Mouse (Mus musculus) erythroblast, embryonic 14.5 days (primary cell): ENCODE data around the gene Dnm1l. TPM values are rescaled to one million over a fixed set of nuclear protein-coding genes. Genes with fewer than 3 reads are reported as not detected.

Experiments used
- H3K27me3 ChIP-seq: 2 replicates; pipeline ENCODE4 v1.6.1; 2012; ENCODE audit warnings: inconsistent platforms; ENCODE audit not compliant: control insufficient read depth
- H3K36me3 ChIP-seq: 2 replicates; pipeline ENCODE4 v1.6.1; 2012; ENCODE audit warnings: mild to moderate bottlenecking, inconsistent platforms; ENCODE audit not compliant: control insufficient read depth
- H3K4me1 ChIP-seq: 2 replicates; pipeline ENCODE4 v1.6.1; 2012; ENCODE audit warnings: inconsistent platforms; ENCODE audit not compliant: control insufficient read depth
- H3K4me3 ChIP-seq: replicated peaks from 2 replicates; pipeline ENCODE3; 2012; ENCODE audit warnings: moderate library complexity, mild to moderate bottlenecking, inconsistent platforms
- H3K9me3 ChIP-seq: 2 replicates; pipeline ENCODE4 v1.6.1; 2012; ENCODE audit warnings: low read length, inconsistent platforms, mixed read lengths; ENCODE audit not compliant: control insufficient read depth
- GATA1 ChIP-seq: IDR thresholded peaks from 2 replicates; pipeline ENCODE4 v1.6.1; 2012; ENCODE audit warnings: low read length, inconsistent platforms, mixed read lengths
- TAL1 ChIP-seq: IDR thresholded peaks from 3 replicates; pipeline ENCODE4 v1.6.1; 2012; ENCODE audit warnings: low read length, inconsistent platforms, mixed read lengths
- polyA plus RNA-seq: library from polyadenylated mRNA; stranded (reverse); fragments of >175 nt; gene quantifications from 2 replicates; pipeline ENCODE4 v1.2.3, GENCODE M21; 2012

Gene Dnm1l
- polyA plus RNA-seq, 1 experiment, result 0.73 TPM

GRCm38 (mm10) chr16:16302369-16303137, 56.2 kb downstream of the Dnm1l start, which contains the start of gene Yars2:
Gene Yars2 (plus strand): TSS chr16:16302965.
- H3K4me3 ChIP-seq, result peak within 1 kb of the TSS; percentile 97
- TF ChIP-seq TAL1, result no peak
- TF ChIP-seq GATA1, result no peak
- H3K4me1 ChIP-seq, result peaks cover 24% of the 10 kb centered on the region
- peaks cover 18% of the 10 kb centered on the region for H3K36me3 ChIP-seq
- no peaks in the 10 kb centered on the region for H3K9me3 ChIP-seq
- peaks cover 3% of the 10 kb centered on the region for H3K27me3 ChIP-seq

DNA sequence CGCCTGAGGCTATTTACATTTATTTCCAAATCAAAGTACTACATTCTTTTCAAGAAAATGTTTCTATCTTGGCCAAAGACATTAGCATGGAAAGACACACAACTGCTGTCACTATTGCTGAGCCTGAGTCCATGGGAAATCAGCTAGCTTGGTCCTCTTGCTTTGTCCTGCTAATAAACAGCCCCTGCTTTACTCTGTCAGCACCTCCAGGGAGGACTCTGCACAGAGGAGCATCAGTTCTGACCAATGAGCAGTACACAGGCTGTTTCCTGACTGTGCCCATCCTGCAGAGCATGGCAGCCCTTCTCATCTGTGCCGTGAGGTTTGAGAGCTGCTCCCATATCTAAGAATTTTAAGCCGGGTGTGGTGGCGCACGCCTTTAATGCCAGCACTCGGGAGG, 85.0 kb downstream of the Dnm1l start:
- no peak for TF ChIP-seq TAL1
- H3K36me3 ChIP-seq, result no peaks in the 10 kb centered on the region
- H3K9me3 ChIP-seq, result no peaks in the 10 kb centered on the region
- no peaks in the 10 kb centered on the region for H3K4me1 ChIP-seq
- H3K4me3 ChIP-seq, result no peak overlapping the region
- H3K27me3 ChIP-seq, result no peaks in the 10 kb centered on the region

DNA sequence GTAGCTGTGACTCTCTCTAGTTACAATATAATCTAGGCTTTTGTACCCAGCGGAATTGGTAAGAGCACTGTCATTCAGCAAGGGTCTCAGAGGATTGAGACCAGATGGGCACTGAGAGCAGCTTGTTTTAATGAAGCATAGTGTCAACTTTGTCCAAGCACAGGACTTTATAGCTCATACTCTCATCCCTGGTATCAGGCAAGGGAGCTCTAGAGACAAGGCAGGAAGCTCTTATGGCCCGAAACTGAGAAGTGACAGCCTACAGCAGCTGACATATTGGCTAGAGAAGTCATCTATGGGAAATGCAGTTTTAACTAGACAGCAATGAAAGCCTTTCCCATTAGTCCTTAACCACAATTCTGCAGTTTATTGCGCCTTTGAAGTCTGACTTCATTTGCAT, 85.8 kb downstream of the Dnm1l start:
- TF ChIP-seq TAL1, result no peak
- no peak for TF ChIP-seq GATA1
- Histone ChIP-seq H3K4me3 (no peak overlapping the region), H3K4me1 (no peaks in the 10 kb centered on the region), H3K9me3 (no peaks in the 10 kb centered on the region), H3K36me3 (no peaks in the 10 kb centered on the region; the same call in 1 of the 2 replicates), H3K27me3 (no peaks in the 10 kb centered on the region)

DNA sequence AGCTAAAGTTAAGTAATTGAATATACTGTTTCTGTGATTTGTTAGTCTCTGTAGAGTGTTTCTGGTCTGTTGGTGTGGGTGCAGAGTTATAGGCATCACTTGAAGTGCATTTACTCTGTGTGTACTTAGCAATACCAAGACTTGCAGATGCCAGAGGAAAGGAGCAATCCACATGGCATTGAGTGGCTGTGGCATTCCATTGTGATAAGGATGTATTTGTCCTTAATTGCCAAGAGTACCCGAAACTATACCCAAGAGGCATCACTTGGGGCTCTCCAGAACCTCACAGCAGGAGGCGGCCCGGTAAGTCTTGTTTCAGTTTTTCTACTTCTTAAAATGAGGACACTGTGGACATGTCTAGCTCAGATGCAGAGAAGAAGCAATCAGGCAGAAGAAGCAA, 96.3 kb downstream of the Dnm1l start:
- TF ChIP-seq TAL1 (no peak), GATA1 (no peak)
- Histone ChIP-seq H3K4me3 (no peak overlapping the region), H3K36me3 (no peaks in the 10 kb centered on the region; the same call in 1 of the 2 replicates), H3K9me3 (no peaks in the 10 kb centered on the region), H3K4me1 (no peaks in the 10 kb centered on the region), H3K27me3 (no peaks in the 10 kb centered on the region)

Other genes starting within 250 kb of the Dnm1l start
- not detected in 2 replicates for gene Pkp2, start 145.6 kb downstream of the Dnm1l start, polyA plus RNA-seq
- gene Yars2, start 56.0 kb downstream of the Dnm1l start, polyA plus RNA-seq, result 1.7 and 2.1 TPM in 2 replicates
- gene Fgd4, start 241.6 kb upstream of the Dnm1l start, polyA plus RNA-seq, result not detected in 2 replicates